Mouse (Mus musculus): ENCODE results near the gene Smim14.
"Not testable (repeated sequence)": the region's sequence is repeated elsewhere in the genome, so short reads cannot be mapped to it uniquely, and the experiment has no call there.

Gene Smim14

GRCm38 (mm10) chr5:65521803-65522202 lies 15.2 kb downstream of the Smim14 start:
- no peak for DNase-seq (ENCODE audit: low spot score in 2 of 2)

GRCm38 (mm10) chr5:65514635-65515278 lies 22.2 kb downstream of the Smim14 start:
- DNase-seq (ENCODE audit: low spot score in 2 of 2): peak; percentile 39 to 61

- no peak for DNase-seq (ENCODE audit: low spot score in 2 of 2)
Observed at GRCm38 (mm10) chr5:65513506-65513905, 23.5 kb downstream of the Smim14 start.

DNA sequence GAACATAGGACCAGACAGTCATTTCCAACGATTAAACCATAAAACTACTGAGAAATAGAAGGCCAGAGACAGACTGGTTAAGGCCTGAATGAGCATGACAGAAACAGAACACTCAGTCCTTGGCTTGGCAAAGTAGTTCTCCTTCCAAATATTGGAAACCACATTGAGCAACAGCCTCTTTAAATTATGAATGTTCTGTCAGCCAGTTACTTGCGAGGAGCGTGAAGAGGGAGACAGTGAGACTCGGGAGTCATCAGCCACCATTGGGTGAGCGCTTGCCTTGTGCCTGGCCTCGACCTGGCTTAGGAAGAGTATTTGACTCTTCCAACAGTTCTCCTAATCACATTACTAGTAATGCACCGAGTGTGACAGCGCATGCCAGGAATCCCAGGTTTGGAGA lies 28.6 kb downstream of the Smim14 start:
- DNase-seq (ENCODE audit: low spot score in 2 of 2): peak in 1 of 2 experiments; percentile 31

DNA sequence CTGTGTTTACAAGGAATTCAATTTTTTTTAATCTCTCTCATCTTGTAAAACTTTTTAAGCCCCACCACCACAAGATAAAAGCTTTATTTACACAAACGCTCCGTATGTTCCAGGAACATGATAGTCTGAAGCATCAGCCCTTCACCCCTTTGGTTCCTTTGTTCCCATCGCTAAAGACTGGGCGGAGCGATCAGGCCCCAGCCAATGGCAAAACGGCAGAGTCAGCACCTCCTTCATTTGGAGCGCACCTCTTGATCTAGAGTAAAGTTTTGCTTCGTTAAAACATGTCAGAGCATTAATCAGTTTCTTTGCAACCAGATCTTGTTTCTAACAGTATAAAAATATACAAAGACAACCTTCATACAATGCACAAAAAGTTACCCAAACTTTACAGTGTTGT lies 31.2 kb downstream of the Smim14 start:
- peak in 1 of 2 experiments; percentile 39 for DNase-seq (ENCODE audit: low spot score in 2 of 2)

- no peak for DNase-seq (ENCODE audit: low spot score in 2 of 2)
Observed at GRCm38 (mm10) chr5:65501407-65501806, 35.6 kb downstream of the Smim14 start.

DNA sequence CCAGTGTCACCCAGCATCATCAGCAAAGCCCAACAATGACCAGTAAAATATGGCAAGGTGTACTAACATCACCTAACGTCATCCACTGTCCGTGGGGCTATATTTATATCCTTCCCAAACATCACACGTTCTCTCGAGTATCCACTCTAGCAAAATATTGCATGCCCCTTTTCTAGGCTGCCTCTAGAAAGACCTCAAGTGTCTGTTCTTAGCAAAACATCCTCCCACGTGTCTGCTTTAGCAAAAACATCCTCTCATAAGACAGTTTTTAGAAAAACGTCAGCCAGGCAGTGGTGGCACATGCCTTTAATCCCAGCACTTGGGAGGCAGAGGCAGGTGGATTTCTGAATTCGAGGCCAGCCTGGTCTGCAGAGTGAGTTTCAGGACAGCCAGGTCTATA lies 36.8 kb downstream of the Smim14 start:
- no peak for DNase-seq (ENCODE audit: low spot score in 2 of 2)

GRCm38 (mm10) chr5:65492716-65493531 lies 44.1 kb downstream of the Smim14 start, which contains the start of gene Gm43552:
Gene Gm43552 (minus strand): TSS chr5:65492833.
- peak; percentile 91 to 96 for DNase-seq (ENCODE audit: low spot score in 2 of 2)

DNA sequence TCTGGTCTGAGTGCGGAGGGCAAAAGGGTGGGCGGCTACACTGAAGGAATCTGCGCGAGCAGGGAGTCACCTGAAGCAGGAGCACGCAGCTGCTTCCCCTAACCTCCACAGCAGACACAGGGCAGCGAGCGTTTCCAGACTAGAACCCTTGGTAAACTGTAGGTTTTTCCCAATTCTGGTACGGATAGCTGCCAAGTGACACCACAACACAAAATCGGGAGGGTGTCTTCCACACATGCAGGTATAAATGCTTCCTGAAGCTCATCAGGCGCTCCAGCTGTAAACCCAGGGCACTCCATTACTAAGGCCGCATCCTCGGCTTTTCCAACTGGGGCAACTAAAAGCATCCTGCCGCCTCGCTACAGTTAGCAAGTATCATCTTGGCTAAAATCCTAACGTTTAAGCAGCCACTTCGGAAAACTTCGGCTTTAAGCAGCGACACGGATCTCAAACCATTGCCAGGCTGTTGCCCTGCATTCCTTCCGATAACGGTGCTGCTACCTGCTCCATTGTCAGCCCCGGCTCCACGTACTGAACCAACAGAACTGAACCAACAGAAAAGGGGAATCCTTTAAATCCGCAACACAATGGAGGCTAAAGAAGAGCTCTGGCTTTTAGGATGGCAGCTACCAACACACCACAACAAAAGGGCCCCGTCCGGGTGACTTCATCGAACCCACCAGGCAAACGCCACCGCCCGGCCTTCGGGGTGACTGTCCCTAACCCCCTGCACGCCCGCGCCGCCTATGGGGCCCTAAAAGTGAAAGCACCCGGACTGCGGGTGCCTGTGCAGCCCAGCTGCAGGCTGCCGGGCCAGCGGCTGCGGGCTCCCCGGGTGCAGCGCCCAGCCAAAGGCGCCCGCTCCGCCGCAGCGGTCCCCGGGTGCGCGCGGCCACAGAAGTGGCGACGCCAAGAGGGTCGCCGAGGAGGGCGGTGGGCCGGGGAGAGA lies 44.9 kb downstream of the Smim14 start:
- peak; percentile 52 to 64 for DNase-seq (ENCODE audit: low spot score in 2 of 2)

DNA sequence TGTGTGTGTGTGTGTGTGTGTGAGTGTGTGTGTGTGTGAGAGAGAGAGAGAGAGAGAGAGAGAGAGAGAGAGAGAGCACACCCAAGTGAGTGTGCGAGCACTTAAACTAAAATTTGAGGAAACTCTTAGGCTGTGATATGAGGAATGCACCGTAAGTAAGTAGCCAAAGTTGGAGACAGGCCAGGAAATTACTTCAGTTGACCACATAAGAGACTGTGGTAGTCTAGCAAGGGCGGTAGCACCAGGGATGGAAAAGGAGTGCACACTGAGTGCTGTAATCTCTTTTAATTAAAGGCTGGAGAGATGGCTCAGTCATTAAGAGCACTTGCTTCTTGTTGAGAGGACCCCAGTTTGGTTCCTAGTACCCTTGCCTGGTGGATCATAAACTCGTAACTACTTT lies 47.2 kb downstream of the Smim14 start:
- no peak for DNase-seq (ENCODE audit: low spot score in 2 of 2)

DNA sequence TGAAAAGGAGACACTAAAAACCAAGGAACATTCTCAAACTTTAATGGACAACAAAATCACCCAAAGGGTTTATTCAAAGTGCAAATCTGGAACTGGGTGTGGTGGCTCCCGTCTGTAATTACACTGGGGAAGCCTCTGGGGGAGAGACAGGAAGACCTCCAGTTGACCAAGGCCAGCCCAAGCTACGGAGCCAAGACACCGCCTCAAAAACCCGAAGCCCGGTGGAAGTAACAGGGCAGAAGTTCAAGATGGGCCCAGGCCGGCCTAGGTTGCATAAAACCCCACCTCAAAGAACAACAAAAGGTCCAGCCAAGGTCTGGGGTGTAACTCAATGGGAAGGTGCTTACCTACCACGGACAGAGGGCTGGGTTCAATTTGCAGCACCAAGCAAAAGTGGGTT lies 48.3 kb downstream of the Smim14 start:
- DNase-seq (ENCODE audit: low spot score in 2 of 2): peak in 1 of 2 experiments; percentile 37

- no peak for DNase-seq (ENCODE audit: low spot score in 2 of 2)
Observed at GRCm38 (mm10) chr5:65487381-65487780, 49.6 kb downstream of the Smim14 start.

DNA sequence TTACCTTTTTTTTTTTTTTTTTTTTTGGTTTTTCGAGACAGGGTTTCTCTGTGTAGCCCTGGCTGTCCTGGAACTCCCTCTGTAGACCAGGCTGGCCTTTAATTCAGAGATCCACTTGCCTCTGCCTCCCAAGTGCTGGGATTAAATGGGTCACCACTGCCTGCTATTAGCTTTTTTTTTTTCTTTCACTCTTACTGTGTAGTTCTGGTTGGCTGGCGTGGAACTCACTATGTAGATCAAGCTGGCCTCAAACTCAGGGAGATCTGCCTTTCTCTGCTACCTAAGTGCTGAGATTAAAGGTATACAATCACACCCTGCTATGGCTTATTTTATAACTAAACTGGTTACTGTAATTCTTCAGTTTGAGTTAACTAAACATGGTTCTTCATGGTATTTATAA lies 50.5 kb downstream of the Smim14 start:
- DNase-seq (ENCODE audit: low spot score in 2 of 2): no peak

GRCm38 (mm10) chr5:65482996-65483395 lies 54.0 kb downstream of the Smim14 start:
- no peak for DNase-seq (ENCODE audit: low spot score in 2 of 2)

- DNase-seq (ENCODE audit: low spot score in 2 of 2): no peak
Observed at GRCm38 (mm10) chr5:65480511-65480910, 56.5 kb downstream of the Smim14 start.

GRCm38 (mm10) chr5:65479681-65480445 lies 57.1 kb downstream of the Smim14 start:
- DNase-seq (ENCODE audit: low spot score in 2 of 2): peak in 1 of 2 experiments; percentile 52

DNA sequence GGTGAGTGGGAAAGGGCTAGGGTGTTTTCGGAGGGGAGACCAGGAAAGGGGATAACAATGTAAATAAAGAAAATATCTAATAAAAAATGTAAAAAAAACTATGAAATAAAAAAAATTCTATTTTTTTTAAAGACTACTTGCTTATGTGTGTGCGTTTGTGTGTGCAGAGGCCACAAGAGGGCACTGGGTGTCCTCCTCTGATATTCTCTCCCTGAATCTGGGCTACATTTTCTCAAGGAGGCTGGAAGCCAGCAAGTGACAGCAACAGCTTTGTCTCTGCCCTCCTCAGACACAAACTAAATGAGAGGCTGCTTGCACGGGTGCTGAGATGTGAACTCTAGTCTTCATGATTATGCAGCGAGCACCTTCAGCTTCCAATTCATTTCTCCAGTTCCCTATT lies 58.8 kb downstream of the Smim14 start:
- peak in 1 of 2 experiments; percentile 49 for DNase-seq (ENCODE audit: low spot score in 2 of 2)

- not testable (repeated sequence) for DNase-seq (ENCODE audit: low spot score in 2 of 2)
Observed at GRCm38 (mm10) chr5:65476739-65477138, 60.2 kb downstream of the Smim14 start.

- no peak for DNase-seq (ENCODE audit: low spot score in 2 of 2)
Observed at GRCm38 (mm10) chr5:65475806-65476205, 61.2 kb downstream of the Smim14 start.

GRCm38 (mm10) chr5:65469766-65470165 lies 67.2 kb downstream of the Smim14 start:
- DNase-seq (ENCODE audit: low spot score in 2 of 2): no peak

DNA sequence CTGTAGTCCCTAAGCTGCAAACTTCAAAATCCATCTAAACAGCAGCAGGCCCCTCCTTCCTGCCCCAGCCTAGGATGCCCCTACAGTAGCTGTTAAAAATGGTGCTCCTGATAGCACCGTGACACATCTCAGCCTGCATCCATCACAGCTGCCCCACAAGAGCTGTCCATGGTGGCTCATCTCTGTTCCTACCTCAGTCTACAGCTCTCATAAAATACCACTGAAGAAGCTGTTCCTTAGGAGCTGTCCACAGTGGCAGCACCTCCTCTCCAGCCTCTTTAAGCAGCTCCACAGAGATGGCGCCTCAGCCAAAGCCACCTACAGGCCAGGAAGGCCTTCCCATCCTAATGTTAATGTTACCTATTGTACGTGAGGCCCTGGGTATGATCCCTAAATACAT lies 70.1 kb downstream of the Smim14 start:
- DNase-seq (ENCODE audit: low spot score in 2 of 2): no peak

Data from urinary bladder, postnatal 36 days (tissue).